Mouse (Mus musculus) kidney, adult 9 months (tissue): ENCODE results near the gene Cip2a.
A peak's percentile ranks its signal among the peaks of the same experiment; 100 is the strongest.

Experiments used
- DNase-seq: peaks from one replicate; pipeline ENCODE4 v3.0.0; 2022

The Cip2a gene

DNA sequence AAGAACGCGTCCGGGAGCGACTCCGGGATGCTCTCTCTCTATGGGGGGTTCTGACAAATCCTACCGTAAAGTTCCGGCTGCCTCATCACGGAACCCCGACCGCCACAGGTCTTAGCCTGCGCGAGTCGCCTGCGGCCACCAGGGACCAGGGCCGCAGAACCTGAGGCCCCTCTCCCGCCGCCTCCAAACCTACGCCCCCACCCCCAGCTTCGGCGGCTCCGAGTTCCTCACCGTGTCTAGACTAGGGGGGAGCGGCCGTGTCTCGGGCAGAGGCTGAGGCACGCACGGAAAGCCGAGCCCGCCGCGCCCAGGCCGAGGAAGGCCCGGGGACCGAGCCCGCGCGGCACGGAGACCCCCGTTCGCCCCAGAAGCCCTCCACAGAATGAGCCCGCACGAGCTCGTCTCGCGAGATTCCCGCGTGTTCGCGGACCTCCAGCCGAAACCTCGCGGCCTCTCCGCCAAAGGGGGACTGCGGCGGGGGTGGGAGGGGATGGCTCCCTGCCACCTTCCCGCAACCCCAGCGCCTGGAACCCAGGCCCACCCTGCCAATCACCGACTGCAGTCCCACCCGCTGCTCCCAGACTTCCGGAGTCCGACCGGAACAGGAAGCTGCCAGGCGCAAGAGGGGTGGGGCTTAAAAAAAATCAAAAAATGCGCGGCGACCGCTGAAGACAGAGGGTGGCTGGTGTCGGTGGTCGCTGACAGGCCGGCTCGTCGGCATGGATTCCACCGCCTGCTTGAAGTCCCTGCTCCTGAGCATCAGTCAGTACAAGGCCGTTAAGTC lies at the start of gene Cip2a, which contains the start of gene Dzip3:
Gene Cip2a (plus strand): TSS at position 627 of the 784 bp plus-strand sequence.
Gene Dzip3 (minus strand): TSS at position 607 of the 784 bp plus-strand sequence.
- peak; percentile 88 for DNase-seq

GRCm38 (mm10) chr16:48972996-48973395 lies 21.0 kb upstream of the Cip2a start:
- DNase-seq: no peak

GRCm38 (mm10) chr16:48973548-48973947 lies 20.4 kb upstream of the Cip2a start:
- DNase-seq: no peak

DNA sequence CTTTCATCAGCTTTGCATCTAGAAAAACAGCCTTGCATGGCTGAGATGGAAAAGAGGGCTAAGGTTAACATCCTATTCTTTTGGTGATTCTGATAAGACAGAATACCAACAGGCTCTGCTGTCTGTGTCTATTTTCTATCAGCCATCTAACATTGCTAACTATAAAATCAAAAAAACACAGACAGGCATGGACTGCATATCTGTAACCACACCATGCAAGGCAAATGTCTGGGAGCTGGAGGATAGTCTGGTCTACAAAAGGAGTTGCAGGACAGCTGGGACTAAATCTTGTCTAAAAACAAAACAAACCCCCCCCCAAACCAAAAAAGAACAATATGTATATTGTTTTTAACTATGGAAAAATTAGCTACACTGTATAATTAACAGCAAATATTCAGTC lies 14.0 kb upstream of the Cip2a start:
- DNase-seq: no peak

GRCm38 (mm10) chr16:48985034-48985627 lies 8.9 kb upstream of the Cip2a start:
- DNase-seq: no peak

DNA sequence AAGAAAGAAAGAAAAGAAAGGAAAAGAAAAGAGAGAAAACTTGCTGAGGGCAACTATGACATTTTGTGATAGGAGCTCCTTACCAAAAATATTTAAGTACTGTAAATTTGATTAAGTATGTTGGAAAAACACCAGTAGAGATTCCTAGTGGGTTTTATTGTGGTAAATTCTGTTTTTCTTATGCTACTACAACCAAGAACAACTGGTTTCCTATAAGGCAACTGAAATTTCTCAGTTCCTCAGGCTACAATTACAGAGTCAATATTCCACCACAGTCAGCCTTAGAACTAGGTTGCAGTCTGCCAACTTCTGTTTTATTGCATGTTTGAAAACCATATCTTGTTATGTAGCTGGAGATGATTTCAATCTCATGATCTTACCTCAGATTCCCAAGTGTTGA lies 4.3 kb upstream of the Cip2a start:
- no peak for DNase-seq

DNA sequence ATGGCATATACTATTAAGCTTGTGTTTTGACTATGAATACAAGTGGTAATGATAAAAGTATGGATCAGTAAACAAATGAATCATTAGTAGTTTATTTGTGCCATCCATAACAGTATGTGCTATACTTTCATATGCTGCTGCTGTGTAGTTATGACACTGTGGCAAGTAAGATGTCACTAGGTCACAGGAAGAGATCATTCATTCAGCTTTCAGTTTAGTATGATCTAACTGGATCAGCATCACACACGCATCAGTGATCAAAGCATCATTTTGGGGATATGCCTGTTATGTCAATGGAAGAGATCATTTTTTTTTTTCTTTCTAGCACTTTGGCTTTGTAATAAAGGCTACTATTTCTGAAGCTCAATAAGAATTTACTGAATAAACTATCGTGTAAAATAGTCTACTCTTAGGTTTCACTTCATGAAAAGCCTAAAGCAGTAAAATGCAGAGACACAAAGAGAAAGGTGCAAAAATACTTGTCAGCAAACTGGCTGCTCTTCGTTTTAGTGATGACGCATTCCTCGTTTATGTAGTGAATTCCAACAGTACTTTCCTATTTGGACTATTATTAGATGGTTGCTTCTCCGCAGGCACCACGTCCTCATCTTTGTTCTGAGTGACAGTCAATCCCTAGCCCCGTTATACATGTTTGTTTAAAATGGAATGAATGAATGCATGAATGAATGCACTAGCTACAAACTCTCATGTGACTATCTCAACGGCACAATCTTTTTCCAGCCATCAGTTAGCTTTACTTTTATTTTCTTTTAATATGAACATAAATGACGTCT lies 1.4 kb upstream of the Cip2a start:
- DNase-seq: no peak

GRCm38 (mm10) chr16:48993231-48993558 lies 790 bp upstream of the Cip2a start:
- DNase-seq: no peak

GRCm38 (mm10) chr16:48994343-48994693 lies 333 bp downstream of the Cip2a start:
- DNase-seq: no peak

GRCm38 (mm10) chr16:49004151-49004550 lies 10.2 kb downstream of the Cip2a start:
- DNase-seq: no peak

GRCm38 (mm10) chr16:49016620-49017332 lies 22.8 kb downstream of the Cip2a start:
- DNase-seq: peak; percentile 20

GRCm38 (mm10) chr16:49035852-49036251 lies 41.9 kb downstream of the Cip2a start:
- no peak for DNase-seq

DNA sequence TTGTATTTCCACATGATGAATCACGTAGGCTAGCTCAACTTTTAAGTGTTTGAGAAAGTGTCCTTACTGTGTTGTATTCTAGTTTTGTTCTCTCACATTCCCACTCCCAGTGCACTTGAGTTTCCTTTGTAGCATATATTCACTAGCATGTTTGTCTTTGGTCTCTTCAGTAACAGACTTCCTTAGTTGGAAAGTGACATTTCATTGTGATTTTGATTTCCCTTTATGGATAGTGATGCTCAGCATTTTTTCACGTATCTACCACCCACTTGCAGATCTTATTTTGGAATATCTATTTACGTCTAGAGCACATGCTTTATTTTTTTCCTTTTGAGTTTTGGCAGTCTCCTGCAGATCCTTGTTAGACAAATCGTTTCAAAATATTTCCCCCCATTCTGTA lies 43.8 kb downstream of the Cip2a start:
- no peak for DNase-seq

GRCm38 (mm10) chr16:49040554-49041221 lies 46.7 kb downstream of the Cip2a start:
- DNase-seq: no peak

DNA sequence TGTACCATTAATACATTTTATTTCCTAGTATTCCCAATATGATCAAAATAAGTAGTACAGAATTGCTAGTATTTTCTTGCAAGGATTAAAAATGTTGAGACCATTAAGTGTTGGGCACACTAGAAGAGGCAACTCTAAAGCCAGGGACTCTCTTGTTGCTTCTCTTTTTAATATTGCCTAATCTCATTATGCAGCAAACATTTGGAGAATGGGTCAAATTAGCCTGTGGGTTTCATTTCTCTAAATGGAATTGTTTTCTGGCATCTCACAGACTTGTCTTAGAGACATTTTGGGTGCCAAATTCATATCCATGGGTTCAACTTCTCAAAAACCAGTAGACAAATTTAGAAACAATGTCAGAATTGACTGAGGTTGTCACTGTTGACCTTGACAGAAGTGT lies 55.2 kb downstream of the Cip2a start:
- no peak for DNase-seq

DNA sequence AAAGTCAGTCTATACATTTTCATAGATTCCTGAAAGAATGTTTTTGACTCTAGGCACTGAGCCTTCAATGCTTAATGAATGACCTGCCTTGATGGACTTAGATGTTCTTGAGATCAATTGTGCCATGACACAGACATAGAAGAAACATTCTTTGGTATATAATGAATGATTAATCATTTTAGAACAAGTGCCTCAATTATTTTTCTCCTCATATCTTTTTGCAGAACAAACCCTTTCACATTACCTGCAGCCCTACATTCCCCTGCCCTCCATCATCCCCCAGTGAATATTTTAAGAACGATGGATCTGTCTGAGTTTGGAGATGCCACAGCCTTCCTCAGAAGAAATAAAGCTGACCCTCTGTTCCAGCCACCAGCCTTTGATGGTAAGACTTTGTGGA lies 63.2 kb downstream of the Cip2a start, which contains the start of gene Myh15:
Gene Myh15 (plus strand): TSS at position 301 of the 400 bp plus-strand sequence.
- DNase-seq: no peak
